Mouse (Mus musculus) liver, embryonic 15.5 days (tissue): ENCODE measurements around the gene Gm10134. TPM values are rescaled to one million over a fixed set of nuclear protein-coding genes. Genes with fewer than 3 reads are reported as not detected.
A peak's percentile ranks its signal among the peaks of the same experiment; 100 is the strongest.
"Not testable (repeated sequence)": the region's sequence is repeated elsewhere in the genome, so short reads cannot be mapped to it uniquely, and the experiment has no call there.

Experiments
- ATAC-seq: fragments of 200-750 bp; cut with Nextera tagmentation; 2 replicates; pipeline ENCODE4 v1.8.0; 2017; ENCODE audit warnings: moderate number of reproducible peaks, mild to moderate bottlenecking, moderate library complexity; ENCODE audit not compliant: insufficient read depth
- H3K27ac ChIP-seq: fragments of 300-500 bp; sonication (generic); replicated peaks from 2 replicates; pipeline ENCODE4 v1.5.1; 2015; ENCODE audit warnings: mild to moderate bottlenecking, inconsistent platforms
- H3K27me3 ChIP-seq: fragments of 300-500 bp; sonication (generic); 2 replicates; pipeline ENCODE4 v1.6.1; 2015; ENCODE audit warnings: mild to moderate bottlenecking, inconsistent platforms
- H3K36me3 ChIP-seq: fragments of 300-500 bp; sonication (generic); replicated peaks from 2 replicates; pipeline ENCODE4 v1.6.1; 2015; ENCODE audit warnings: moderate library complexity, mild to moderate bottlenecking, inconsistent platforms
- H3K4me1 ChIP-seq: fragments of 300-500 bp; sonication (generic); replicated peaks from 2 replicates; pipeline ENCODE4 v1.6.1; 2015; ENCODE audit warnings: inconsistent platforms
- H3K4me2 ChIP-seq: fragments of 300-500 bp; sonication (generic); 2 replicates; pipeline ENCODE4 v1.6.1; 2015; ENCODE audit warnings: moderate library complexity, mild to moderate bottlenecking, inconsistent platforms
- H3K4me3 ChIP-seq: fragments of 300-500 bp; sonication (generic); replicated peaks from 2 replicates; pipeline ENCODE4 v1.5.1; 2015; ENCODE audit warnings: mild to moderate bottlenecking, inconsistent platforms
- H3K9ac ChIP-seq: fragments of 300-500 bp; sonication (generic); 2 replicates; pipeline ENCODE4 v1.6.1; 2015; ENCODE audit warnings: moderate library complexity, mild to moderate bottlenecking, inconsistent platforms
- H3K9me3 ChIP-seq: fragments of 300-500 bp; sonication (generic); replicated peaks from 2 replicates; pipeline ENCODE4 v1.6.1; 2016; ENCODE audit warnings: inconsistent platforms
- WGBS: fragments of 180-500 bp; shearing (Covaris S2); methylation state at CpG from one replicate; pipeline ENCODE4 v1.1.7; 2015; ENCODE audit warnings: mixed read lengths; ENCODE audit not compliant: insufficient replicate concordance; 5-methylcytosine and 5-hydroxymethylcytosine counted together
- polyA plus RNA-seq: library from polyadenylated mRNA; unstranded; fragments of >200 nt; fragmentation: Nextera tagmentation; extraction: Ambion mirVana; gene quantifications from 2 replicates; pipeline ENCODE4 v1.2.1, GENCODE M21; 2015

Gm10134 gene
- 0.37 and 0.82 TPM in 2 replicates for polyA plus RNA-seq

GRCm38 (mm10) chr2:28505795-28506194, at the start of gene Gm10134:
Gene Gm10134 (plus strand): TSS chr2:28506095.
- no peaks in the 10 kb centered on the region for H3K4me1 ChIP-seq
- 53% methylated on average over 3 of the region's 3 CpGs for WGBS
- no peaks in the 10 kb centered on the region for H3K36me3 ChIP-seq
- no peak for ATAC-seq
- H3K9ac ChIP-seq, result no peak within 1 kb of the TSS
- peaks cover 15% of the 10 kb centered on the region for H3K27me3 ChIP-seq
- no peak within 1 kb of the TSS for H3K4me3 ChIP-seq
- no peak within 1 kb of the TSS for H3K4me2 ChIP-seq
- H3K27ac ChIP-seq, result no peak within 1 kb of the TSS
- H3K9me3 ChIP-seq, result no peaks in the 10 kb centered on the region

- no peak for ATAC-seq
- Histone ChIP-seq H3K36me3 (no peaks in the 10 kb centered on the region), H3K27ac (no peak overlapping the region), H3K4me1 (no peaks in the 10 kb centered on the region), H3K27me3 (no peaks in the 10 kb centered on the region), H3K4me2 (no peak overlapping the region), H3K9me3 (no peaks in the 10 kb centered on the region), H3K9ac (no peak overlapping the region), H3K4me3 (no peak overlapping the region)
- 53% methylated on average over 1 of the region's 1 CpGs for WGBS
Observed at GRCm38 (mm10) chr2:28456616-28457015, 49.3 kb upstream of the Gm10134 start.

GRCm38 (mm10) chr2:28463919-28464318, 42.0 kb upstream of the Gm10134 start:
- Histone ChIP-seq H3K4me1 (peaks cover 18% of the 10 kb centered on the region), H3K9me3 (no peaks in the 10 kb centered on the region), H3K27ac (no peak overlapping the region), H3K36me3 (no peaks in the 10 kb centered on the region), H3K4me3 (no peak overlapping the region), H3K4me2 (no peak overlapping the region), H3K27me3 (peaks cover 35% of the 10 kb centered on the region), H3K9ac (no peak overlapping the region)
- ATAC-seq, result no peak
- WGBS, result 36% methylated on average over 3 of the region's 3 CpGs

- Histone ChIP-seq H3K4me3 (no peak overlapping the region), H3K4me2 (no peak overlapping the region), H3K27ac (no peak overlapping the region), H3K4me1 (peaks cover 19% of the 10 kb centered on the region), H3K27me3 (peaks cover 35% of the 10 kb centered on the region), H3K9ac (no peak overlapping the region), H3K9me3 (no peaks in the 10 kb centered on the region), H3K36me3 (peaks cover 8% of the 10 kb centered on the region)
- no peak for ATAC-seq
- 65% methylated on average over 9 of the region's 9 CpGs for WGBS
Observed at GRCm38 (mm10) chr2:28464919-28465318, 41.0 kb upstream of the Gm10134 start.

GRCm38 (mm10) chr2:28465836-28466518, 39.9 kb upstream of the Gm10134 start, which contains the start of gene 1700007K13Rik:
Gene 1700007K13Rik (minus strand): TSS chr2:28466332.
- no peak within 1 kb of the TSS for H3K9ac ChIP-seq
- H3K4me3 ChIP-seq, result no peak within 1 kb of the TSS
- H3K4me2 ChIP-seq, result peak within 1 kb of the TSS; percentile 55
- ATAC-seq, result no peak
- 5% methylated on average over 25 of the region's 25 CpGs for WGBS
- H3K4me1 ChIP-seq, result peaks cover 19% of the 10 kb centered on the region
- peaks cover 35% of the 10 kb centered on the region for H3K27me3 ChIP-seq
- no peak within 1 kb of the TSS for H3K27ac ChIP-seq
- H3K36me3 ChIP-seq, result peaks cover 16% of the 10 kb centered on the region
- no peaks in the 10 kb centered on the region for H3K9me3 ChIP-seq

- Histone ChIP-seq H3K4me2 (peak within 1 kb of the TSS; percentile 74), H3K36me3 (peaks cover 24% of the 10 kb centered on the region), H3K9ac (peak within 1 kb of the TSS; percentile 70), H3K9me3 (no peaks in the 10 kb centered on the region), H3K4me3 (peak within 1 kb of the TSS; percentile 73), H3K27ac (no peak within 1 kb of the TSS), H3K27me3 (peaks cover 35% of the 10 kb centered on the region), H3K4me1 (peaks cover 19% of the 10 kb centered on the region)
- under 1% methylated on average over 52 of the region's 52 CpGs for WGBS
- peak; percentile 77 for ATAC-seq
Observed at GRCm38 (mm10) chr2:28467860-28468485, 37.9 kb upstream of the Gm10134 start, which contains the start of gene Mrps2. Gene Mrps2 (plus strand): TSS chr2:28468066.

- Histone ChIP-seq H3K4me2 (peak overlapping the region; percentile 74), H3K27ac (no peak overlapping the region), H3K4me1 (peaks cover 19% of the 10 kb centered on the region), H3K27me3 (peaks cover 35% of the 10 kb centered on the region), H3K9ac (peak overlapping the region; percentile 70), H3K4me3 (peak overlapping the region; percentile 73), H3K36me3 (peaks cover 24% of the 10 kb centered on the region), H3K9me3 (no peaks in the 10 kb centered on the region)
- ATAC-seq, result no peak
- 41% methylated on average over 18 of the region's 18 CpGs for WGBS
Observed at GRCm38 (mm10) chr2:28468486-28469225, 37.2 kb upstream of the Gm10134 start.

GRCm38 (mm10) chr2:28469461-28469860, 36.4 kb upstream of the Gm10134 start:
- H3K9me3 ChIP-seq, result no peaks in the 10 kb centered on the region
- no peak for ATAC-seq
- no peak overlapping the region for H3K4me2 ChIP-seq
- H3K27ac ChIP-seq, result no peak overlapping the region
- peaks cover 19% of the 10 kb centered on the region for H3K4me1 ChIP-seq
- peaks cover 34% of the 10 kb centered on the region for H3K27me3 ChIP-seq
- H3K9ac ChIP-seq, result no peak overlapping the region
- H3K4me3 ChIP-seq, result no peak overlapping the region
- H3K36me3 ChIP-seq, result peaks cover 24% of the 10 kb centered on the region
- WGBS, result 82% methylated on average over 14 of the region's 14 CpGs

GRCm38 (mm10) chr2:28470591-28470990, 35.3 kb upstream of the Gm10134 start:
- peaks cover 23% of the 10 kb centered on the region for H3K27me3 ChIP-seq
- H3K36me3 ChIP-seq, result peaks cover 24% of the 10 kb centered on the region
- H3K9ac ChIP-seq, result no peak overlapping the region
- peaks cover 19% of the 10 kb centered on the region for H3K4me1 ChIP-seq
- ATAC-seq, result no peak
- H3K4me2 ChIP-seq, result no peak overlapping the region
- no peak overlapping the region for H3K27ac ChIP-seq
- H3K9me3 ChIP-seq, result no peaks in the 10 kb centered on the region
- WGBS, result 62% methylated on average over 2 of the region's 2 CpGs
- H3K4me3 ChIP-seq, result no peak overlapping the region

- not testable (repeated sequence) for H3K9me3 ChIP-seq, H3K9ac ChIP-seq, ATAC-seq, H3K4me2 ChIP-seq, H3K27ac ChIP-seq, H3K4me3 ChIP-seq, H3K27me3 ChIP-seq
- peaks cover 24% of the 10 kb centered on the region for H3K36me3 ChIP-seq
- H3K4me1 ChIP-seq, result peaks cover 11% of the 10 kb centered on the region
- WGBS, result 81% methylated on average over 8 of the region's 8 CpGs
Observed at GRCm38 (mm10) chr2:28472011-28472410, 33.9 kb upstream of the Gm10134 start.

GRCm38 (mm10) chr2:28477993-28478392, 27.9 kb upstream of the Gm10134 start:
- H3K36me3 ChIP-seq, H3K9me3 ChIP-seq, H3K4me1 ChIP-seq, H3K27me3 ChIP-seq, H3K9ac ChIP-seq, ATAC-seq, H3K4me3 ChIP-seq, H3K27ac ChIP-seq, H3K4me2 ChIP-seq: not testable (repeated sequence)
- 60% methylated on average over 5 of the region's 5 CpGs for WGBS
